Mouse (Mus musculus) cortical plate, adult 2 months (tissue): ENCODE results near the gene Jak3.

Experiments
- CTCF ChIP-seq: fragments of 200-500 bp; IDR thresholded peaks from 2 replicates; pipeline ENCODE4 v1.5.1; 2011; ENCODE audit warnings: mild to moderate bottlenecking, control low read depth, low read length; ENCODE audit not compliant: insufficient read depth; ENCODE audit errors: extremely low read depth
- POLR2A ChIP-seq: fragments of 200-500 bp; IDR thresholded peaks from 2 replicates; pipeline ENCODE4 v1.6.1; 2011; ENCODE audit warnings: mild to moderate bottlenecking, low read length, control low read depth; ENCODE audit not compliant: insufficient read depth; ENCODE audit errors: extremely low read depth

DNA sequence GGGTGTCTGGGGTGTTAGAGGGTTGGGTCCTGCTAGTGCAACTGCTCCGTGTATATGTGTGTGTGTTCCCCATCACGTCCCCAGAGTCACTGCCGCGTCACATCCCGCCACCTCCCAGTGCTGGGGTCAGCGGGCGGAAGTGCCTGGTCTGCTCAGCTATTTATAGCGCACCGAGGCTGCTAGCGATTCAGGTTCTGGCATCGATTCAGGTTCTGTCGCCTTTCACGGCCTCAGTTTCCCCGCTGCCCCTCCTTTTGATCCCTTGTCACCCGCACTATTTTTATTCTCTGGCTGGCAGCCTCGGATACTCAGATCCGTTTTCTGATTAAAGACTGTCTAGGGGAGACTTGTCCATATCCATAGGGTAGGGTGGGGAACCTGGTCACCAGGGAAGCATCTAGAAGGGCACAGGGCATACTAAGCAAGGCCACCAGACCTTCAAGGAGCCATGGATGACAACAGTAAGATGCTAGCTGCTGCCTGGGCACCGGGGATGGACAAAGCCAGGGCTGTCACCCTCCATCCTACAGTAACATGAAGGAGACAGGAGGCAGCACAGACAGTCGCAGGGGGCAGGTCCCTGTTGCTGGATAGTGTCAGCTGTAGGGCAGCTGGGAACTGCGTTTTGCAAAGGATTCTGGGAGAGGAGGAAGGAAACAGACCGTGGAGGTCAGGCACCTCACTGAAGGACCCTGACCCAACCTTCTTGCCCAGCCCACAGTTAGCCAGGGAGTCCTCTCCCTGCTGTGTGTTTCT is 7.7 kb upstream of the Jak3 start:
- TF ChIP-seq CTCF (no peak), POLR2A (no peak)
